Mouse (Mus musculus) mouse embryonic stem cell (cell line): Measurements from ENCODE around the gene Fam171b.

ENCODE experiments used
- in situ Hi-C, 2 experiments: fragments of 300-500 bp; cut with MboI; formaldehyde crosslinking; loops; 1 replicate in 1 of 2; 3 replicates in 1 of 2; pipeline ENCODE4 v1.14.3; 2019 to 2020; ENCODE audit warnings: low sequenced_read_pairs in 2 of 2, low pct_unique_long_range_greater_than_20kb in 1 of 2, mixed read lengths in 1 of 2; ENCODE audit not compliant: unreplicated experiment in 1 of 2

Gene Fam171b

DNA sequence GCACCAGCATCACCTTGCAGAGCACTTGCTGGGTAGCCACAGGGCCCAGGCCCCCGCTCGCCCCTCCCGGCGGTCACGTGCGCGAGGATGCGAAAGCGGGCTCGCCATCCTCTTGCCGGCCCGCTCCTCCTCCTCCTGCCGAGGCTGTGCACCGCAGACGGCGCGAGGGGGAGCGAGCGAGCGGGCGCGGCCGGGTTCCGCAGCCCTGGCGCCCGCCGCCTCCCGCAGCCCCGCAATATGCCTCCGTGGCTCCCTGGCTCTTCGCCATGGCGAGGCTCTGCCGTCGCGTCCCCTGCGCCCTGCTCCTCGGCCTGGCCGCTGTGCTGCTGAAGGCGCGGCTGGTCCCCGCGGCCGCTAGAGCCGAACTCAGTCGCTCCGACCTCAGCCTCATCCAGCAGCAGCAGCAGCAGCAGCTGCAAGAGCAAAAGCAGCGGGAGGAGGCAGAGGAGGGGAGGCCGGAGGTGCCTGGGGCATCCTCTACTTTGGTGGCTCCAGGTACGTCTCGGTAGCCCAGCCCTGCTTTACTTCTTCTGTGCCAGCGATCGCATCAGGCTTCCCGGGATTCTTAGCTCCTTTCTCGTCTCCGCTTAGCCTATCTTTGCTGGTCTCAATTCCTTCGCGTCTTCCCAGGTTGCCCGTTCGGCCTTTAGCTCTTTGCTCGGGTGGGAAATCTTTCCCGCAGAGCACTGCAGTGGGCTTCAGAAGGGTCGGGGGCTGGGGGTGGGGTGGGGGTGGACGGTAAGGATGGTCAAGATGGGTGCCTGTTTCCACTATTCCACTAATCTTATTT, at the start of gene Fam171b:
Gene Fam171b (plus strand): TSS at position 154 of the 790 bp plus-strand sequence.
- in situ Hi-C loops = no loop called here

DNA sequence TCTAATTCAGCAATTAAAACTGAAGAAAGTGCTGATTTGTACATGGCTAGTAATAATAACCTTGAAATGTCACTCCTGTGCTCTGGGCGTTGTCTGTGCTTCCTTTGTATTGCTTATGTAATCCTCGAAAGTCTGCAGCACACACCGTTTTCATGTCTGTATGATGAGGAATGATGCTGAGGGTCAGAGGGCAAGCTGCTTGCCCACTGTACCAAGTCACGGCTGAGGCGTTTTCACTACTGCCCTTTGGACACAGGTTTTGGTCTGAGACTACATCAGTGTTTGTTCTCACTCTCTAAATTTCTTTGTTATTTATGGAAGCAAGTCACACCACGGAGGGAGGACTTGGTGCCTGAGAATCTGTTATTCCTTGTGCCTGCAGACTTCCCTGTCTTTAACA, 46.4 kb upstream of the Fam171b start:
- in situ Hi-C loops = no loop called here

- in situ Hi-C loops = no loop called here
These were observed 45.6 kb upstream of the Fam171b start for GRCm38 (mm10) chr2:83766878-83767277.

DNA sequence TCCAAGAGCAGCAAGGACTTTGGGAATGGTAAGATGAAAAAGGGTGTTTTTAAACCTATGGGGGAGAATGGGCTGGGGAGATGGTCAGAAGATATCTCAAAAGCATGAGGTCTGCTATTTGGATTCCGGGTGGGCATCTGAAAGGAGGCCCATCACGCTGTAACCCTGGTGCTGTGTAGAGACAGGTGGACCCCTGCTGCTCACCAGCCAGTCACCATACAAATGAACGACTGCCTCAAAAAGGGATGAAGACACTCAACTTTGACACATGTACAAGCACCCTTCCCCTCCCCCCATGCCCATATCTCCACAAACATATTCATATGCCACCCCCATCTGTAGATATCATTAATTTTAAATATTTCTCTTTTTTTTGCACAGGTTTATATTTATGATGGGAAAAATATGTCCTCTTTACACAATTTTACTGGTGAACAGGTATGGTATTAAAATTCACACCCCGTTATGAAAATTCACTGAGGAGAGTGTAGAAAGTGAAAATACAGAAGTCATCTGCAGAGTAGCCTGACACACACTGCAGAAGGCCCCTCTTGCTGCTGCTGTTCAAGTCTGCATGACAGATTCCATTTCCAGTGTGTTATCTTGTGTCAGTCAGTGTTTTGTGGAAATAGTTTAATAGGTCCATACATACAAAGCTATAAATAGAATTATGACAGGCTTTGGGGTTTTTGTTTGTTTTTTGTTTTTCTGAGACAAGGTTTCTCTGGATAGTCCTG, 44.0 kb upstream of the Fam171b start:
- in situ Hi-C loops = no loop called here

DNA sequence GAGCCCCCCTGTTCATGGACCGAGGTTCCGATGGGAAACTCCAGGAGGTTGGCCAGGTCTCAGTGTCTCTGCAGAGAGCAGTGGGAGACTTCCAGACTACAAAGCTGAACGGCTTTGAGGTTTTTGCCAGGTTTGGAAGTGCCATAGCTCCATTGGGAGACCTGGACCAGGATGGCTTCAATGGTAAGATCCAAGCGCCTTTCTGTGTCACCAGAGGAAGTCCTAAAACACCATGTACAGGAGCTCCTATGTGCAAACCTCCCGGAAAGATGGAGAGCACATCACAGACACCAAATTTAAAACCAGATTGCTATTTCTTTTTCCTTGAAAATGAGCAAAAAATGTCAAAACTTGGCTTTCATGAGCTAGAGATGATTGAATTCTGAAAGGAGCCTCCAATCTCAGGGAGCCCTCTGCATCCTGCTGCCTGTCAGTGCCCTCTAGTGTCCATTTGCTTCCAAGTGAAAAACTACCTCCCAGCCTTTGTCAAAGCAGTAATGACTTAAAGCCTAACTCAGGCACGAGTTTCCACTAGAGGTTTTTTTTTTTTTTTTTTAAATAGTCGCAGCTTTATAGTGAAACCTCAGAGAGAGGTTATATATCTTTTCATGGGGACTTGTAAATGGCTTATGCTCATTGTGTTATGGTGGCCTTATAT, 41.2 kb upstream of the Fam171b start:
- in situ Hi-C loops = no loop called here

GRCm38 (mm10) chr2:83791330-83792073, 20.9 kb upstream of the Fam171b start:
- in situ Hi-C loops = no loop called here

- in situ Hi-C loops = no loop called here
These were observed 20.3 kb upstream of the Fam171b start for GRCm38 (mm10) chr2:83792102-83792501.

DNA sequence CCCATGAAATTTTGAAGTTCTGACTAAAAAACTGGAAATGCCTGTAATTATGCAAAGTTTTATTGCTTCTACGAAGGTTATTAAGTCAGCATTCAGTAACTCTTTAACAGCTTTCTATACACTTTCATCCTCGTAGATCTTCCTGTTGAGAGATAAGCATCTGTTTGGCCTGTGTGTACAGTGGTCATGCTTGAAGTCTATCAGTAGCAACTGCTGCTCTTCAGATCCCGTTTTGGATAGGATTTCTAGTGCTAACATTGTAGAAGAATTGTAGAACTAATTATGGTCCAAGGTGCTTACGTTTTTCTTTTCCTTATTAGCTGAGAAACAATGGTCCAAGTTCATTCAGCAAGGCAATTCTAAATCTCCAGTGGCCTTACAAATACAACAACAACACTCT, 16.7 kb upstream of the Fam171b start:
- in situ Hi-C loops = no loop called here

GRCm38 (mm10) chr2:83797902-83798497, 14.4 kb upstream of the Fam171b start:
- in situ Hi-C loops = no loop called here

DNA sequence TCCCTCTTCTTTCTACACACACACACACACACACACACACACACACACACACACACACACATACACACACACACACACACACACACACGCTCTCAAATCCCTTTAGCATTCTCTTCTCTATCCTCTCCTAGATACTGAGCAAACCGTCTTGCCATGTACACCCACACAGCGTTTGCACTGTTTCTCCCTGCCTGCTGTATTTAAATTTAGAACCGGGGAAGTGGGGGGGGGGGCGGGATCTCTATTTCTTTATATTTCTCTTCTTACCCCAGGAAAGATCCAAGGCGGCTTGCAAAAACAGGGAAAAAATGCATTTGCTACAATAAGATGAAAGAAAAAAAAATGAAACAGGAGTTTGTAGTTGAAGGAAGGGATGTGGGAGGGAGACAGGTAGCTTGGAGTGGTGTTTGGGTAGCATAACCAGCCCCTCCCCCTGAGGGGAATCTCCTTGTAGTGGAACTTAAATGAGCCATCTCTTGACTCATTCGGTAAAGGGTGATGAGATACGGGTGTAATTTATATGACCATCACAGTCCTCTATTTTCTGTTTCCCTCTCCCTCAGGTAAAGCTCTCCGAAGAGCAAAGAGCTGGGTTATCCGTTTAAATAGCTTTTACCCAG, 947 bp downstream of the Fam171b start:
- in situ Hi-C loops = no loop called here

GRCm38 (mm10) chr2:83814009-83814408, 1.6 kb downstream of the Fam171b start:
- in situ Hi-C loops = no loop called here

GRCm38 (mm10) chr2:83816147-83816546, 3.7 kb downstream of the Fam171b start:
- in situ Hi-C loops = no loop called here

- in situ Hi-C loops = no loop called here
These were observed 12.7 kb downstream of the Fam171b start for GRCm38 (mm10) chr2:83825161-83825560.

GRCm38 (mm10) chr2:83828895-83829539, 16.6 kb downstream of the Fam171b start:
- in situ Hi-C loops = no loop called here

GRCm38 (mm10) chr2:83832903-83833302, 20.5 kb downstream of the Fam171b start:
- in situ Hi-C loops = no loop called here

DNA sequence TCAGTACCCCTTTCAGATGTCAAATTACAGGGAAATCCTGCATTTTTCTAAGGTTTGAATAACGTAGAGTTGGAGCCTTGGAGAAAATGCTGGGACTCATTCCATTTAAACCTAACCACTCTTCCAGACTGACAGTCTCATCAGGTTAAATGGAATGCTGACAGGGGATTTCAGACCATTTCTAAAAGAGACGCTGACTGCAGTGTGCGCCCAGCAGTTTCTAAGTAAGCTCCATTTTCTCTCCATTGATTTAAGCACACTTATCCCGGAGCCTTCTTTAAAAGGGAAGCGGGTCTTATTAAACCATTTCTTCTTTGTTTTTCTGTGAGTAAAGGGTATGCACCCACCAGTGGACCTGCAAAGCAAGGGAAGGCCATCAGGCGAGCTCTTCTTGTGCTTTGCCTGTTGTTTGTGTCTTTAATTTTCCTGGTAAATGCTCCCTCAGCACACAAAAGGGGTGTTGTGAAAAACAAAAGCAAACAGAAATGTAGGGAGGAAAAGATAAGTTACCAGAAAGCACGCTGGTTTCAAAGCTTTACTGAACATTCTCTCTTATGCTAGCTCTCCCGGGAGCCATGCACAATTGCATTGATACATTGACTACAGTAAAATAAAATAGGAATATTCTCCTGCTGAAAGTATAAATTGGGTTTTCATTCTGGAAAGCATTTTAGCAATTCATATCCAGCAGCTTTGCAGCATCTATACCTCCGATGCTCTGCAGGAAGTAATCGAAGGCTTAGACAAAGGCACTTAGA, 23.1 kb downstream of the Fam171b start:
- in situ Hi-C loops = no loop called here

GRCm38 (mm10) chr2:83848495-83848894, 36.1 kb downstream of the Fam171b start:
- in situ Hi-C loops = no loop called here
